Mouse (Mus musculus) E14TG2a.4 (cell line): Measurements from ENCODE around the gene B4galt3.
"Not testable (repeated sequence)": the region's sequence is repeated elsewhere in the genome, so short reads cannot be mapped to it uniquely, and the experiment has no call there.

Experiments used
- CTCF ChIP-seq: conservative IDR thresholded peaks from 2 replicates; pipeline ENCODE4 v1.5.1; 2014; ENCODE audit warnings: low read length
- NANOG ChIP-seq: IDR thresholded peaks from 2 replicates; pipeline ENCODE4 v1.6.1; 2014; ENCODE audit warnings: borderline replicate concordance, low read length, mixed read lengths

DNA sequence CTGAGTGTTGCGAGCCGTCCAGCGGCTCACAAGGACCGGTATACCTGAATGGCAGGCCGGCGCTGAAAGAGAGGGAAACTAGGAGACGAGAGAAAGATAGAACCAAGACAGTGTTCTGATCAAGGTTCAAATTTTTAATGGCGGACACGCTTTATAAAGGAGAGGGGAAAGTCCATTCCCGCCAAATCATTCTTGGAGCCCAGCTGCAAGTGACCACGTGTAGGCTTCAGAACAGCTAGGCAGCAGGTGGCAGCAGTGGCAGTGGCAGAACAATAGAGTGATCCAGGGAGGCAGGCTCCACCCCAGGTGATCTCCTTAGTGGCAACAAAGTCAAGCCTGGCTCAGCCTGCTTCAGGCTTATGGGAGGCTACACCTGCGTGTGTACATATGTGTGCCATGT, 28.2 kb upstream of the B4galt3 start:
- not testable (repeated sequence) for TF ChIP-seq CTCF, NANOG
